Mouse (Mus musculus) embryonic fibroblast, embryonic 13.5 days (primary cell): ENCODE measurements around the gene Acer1.

Source experiments
- CTCF ChIP-seq: IDR thresholded peaks from 2 replicates; pipeline ENCODE4 v1.5.1; 2011; ENCODE audit warnings: mild to moderate bottlenecking, control low read depth, low read length, moderate library complexity, borderline replicate concordance; ENCODE audit not compliant: insufficient read depth
- POLR2A ChIP-seq: IDR thresholded peaks from 2 replicates; pipeline ENCODE4 v1.6.1; 2011; ENCODE audit warnings: low read depth, mild to moderate bottlenecking, control low read depth, low read length, moderate library complexity

GRCm38 (mm10) chr17:56996506-56996905, 14.6 kb upstream of the Acer1 start:
- TF ChIP-seq CTCF (no peak), POLR2A (no peak)
